Mouse (Mus musculus) thymus, adult 2 months (tissue): ENCODE measurements around the gene Atp5mpl. TPM values are rescaled to one million over a fixed set of nuclear protein-coding genes. Genes with fewer than 3 reads are reported as not detected.
A peak's percentile ranks its signal among the peaks of the same experiment; 100 is the strongest.
"Not testable (repeated sequence)": the region's sequence is repeated elsewhere in the genome, so short reads cannot be mapped to it uniquely, and the experiment has no call there.

ENCODE experiments used
- DNase-seq: peaks from one replicate; pipeline ENCODE4 v3.0.0; 2021
- H3K27ac ChIP-seq: fragments of 200-500 bp; 2 replicates; pipeline ENCODE4 v1.5.1; 2012; ENCODE audit warnings: low read length, control low read depth; ENCODE audit not compliant: control insufficient read depth, insufficient read depth
- H3K27me3 ChIP-seq: fragments of 200-500 bp; 2 replicates; pipeline ENCODE4 v1.6.1; 2012; ENCODE audit warnings: mild to moderate bottlenecking, low read length, moderate library complexity, mixed read lengths; ENCODE audit not compliant: control insufficient read depth, insufficient read depth
- H3K36me3 ChIP-seq: fragments of 200-500 bp; 2 replicates; pipeline ENCODE4 v1.6.1; 2012; ENCODE audit warnings: mild to moderate bottlenecking, low read length, moderate library complexity; ENCODE audit not compliant: control insufficient read depth, insufficient read depth
- H3K4me1 ChIP-seq: fragments of 200-500 bp; replicated peaks from 2 replicates; pipeline ENCODE4 v1.6.1; 2012; ENCODE audit warnings: low read length; ENCODE audit not compliant: control insufficient read depth, insufficient read depth
- H3K4me3 ChIP-seq: fragments of 200-500 bp; 2 replicates; pipeline ENCODE4 v1.5.1; 2012; ENCODE audit warnings: mild to moderate bottlenecking, low read length, control low read depth, moderate library complexity; ENCODE audit not compliant: control insufficient read depth, insufficient read depth
- CTCF ChIP-seq: fragments of 200-500 bp; IDR thresholded peaks from 2 replicates; pipeline ENCODE4 v1.5.1; 2012; ENCODE audit warnings: mild to moderate bottlenecking, control low read depth, low read length, moderate library complexity, borderline replicate concordance; ENCODE audit not compliant: control insufficient read depth, poor library complexity, insufficient read depth; ENCODE audit errors: extremely low read depth
- POLR2A ChIP-seq: fragments of 200-500 bp; IDR thresholded peaks from 2 replicates; pipeline ENCODE4 v1.6.1; 2012; ENCODE audit warnings: mild to moderate bottlenecking, low read length, control low read depth, moderate library complexity; ENCODE audit not compliant: control insufficient read depth, poor library complexity, insufficient read depth; ENCODE audit errors: extremely low read depth
- WGBS: fragments of 180-500 bp; shearing (Covaris S2); methylation state at CpG from one replicate; pipeline ENCODE4 v1.1.7; 2018; 5-methylcytosine and 5-hydroxymethylcytosine counted together
- polyA plus RNA-seq: library from polyadenylated mRNA; depleted of rRNA; stranded (reverse); fragments of >200 nt; gene quantifications from 2 replicates; pipeline ENCODE4 v1.2.3, GENCODE M21; 2012

Gene Atp5mpl
- polyA plus RNA-seq, 1 experiment: 46.5 TPM

GRCm38 (mm10) chr12:111956173-111956572 lies 10.6 kb downstream of the Atp5mpl start:
- no peak for DNase-seq
- WGBS: 93% methylated on average over 5 of the region's 5 CpGs
- no peak overlapping the region for H3K27ac ChIP-seq

GRCm38 (mm10) chr12:111951701-111952100 lies 15.1 kb downstream of the Atp5mpl start:
- 91% methylated on average over 5 of the region's 5 CpGs for WGBS
- no peak overlapping the region for H3K27ac ChIP-seq
- DNase-seq: no peak

More at GRCm38 (mm10) chr12:111956173-111956572, 10.6 kb downstream of the Atp5mpl start:
- TF ChIP-seq POLR2A (no peak), CTCF (no peak)
- Histone ChIP-seq H3K36me3 (peaks cover 17% of the 10 kb centered on the region), H3K4me3 (no peak overlapping the region), H3K27me3 (no peaks in the 10 kb centered on the region), H3K4me1 (no peaks in the 10 kb centered on the region)

GRCm38 (mm10) chr12:111950486-111950885 lies 16.3 kb downstream of the Atp5mpl start:
- no peaks in the 10 kb centered on the region for H3K36me3 ChIP-seq
- no peak overlapping the region for H3K27ac ChIP-seq
- H3K4me1 ChIP-seq: peaks cover 4% of the 10 kb centered on the region
- 87% methylated on average over 5 of the region's 5 CpGs for WGBS
- H3K27me3 ChIP-seq: no peaks in the 10 kb centered on the region
- TF ChIP-seq POLR2A (no peak), CTCF (no peak)
- H3K4me3 ChIP-seq: no peak overlapping the region
- no peak for DNase-seq

More at GRCm38 (mm10) chr12:111951701-111952100, 15.1 kb downstream of the Atp5mpl start:
- no peaks in the 10 kb centered on the region for H3K4me1 ChIP-seq
- no peaks in the 10 kb centered on the region for H3K27me3 ChIP-seq
- H3K4me3 ChIP-seq: no peak overlapping the region
- no peaks in the 10 kb centered on the region for H3K36me3 ChIP-seq
- TF ChIP-seq CTCF (no peak), POLR2A (no peak)

GRCm38 (mm10) chr12:111946716-111947115 lies 20.1 kb downstream of the Atp5mpl start:
- TF ChIP-seq CTCF: no peak
- no peak for TF ChIP-seq POLR2A
- DNase-seq: peak; percentile 55
- no peaks in the 10 kb centered on the region for H3K27me3 ChIP-seq
- WGBS: 21% methylated on average over 2 of the region's 2 CpGs
- no peak overlapping the region for H3K27ac ChIP-seq
- no peak overlapping the region for H3K4me3 ChIP-seq
- peaks cover 19% of the 10 kb centered on the region for H3K4me1 ChIP-seq
- no peaks in the 10 kb centered on the region for H3K36me3 ChIP-seq

- H3K4me3 ChIP-seq, H3K27ac ChIP-seq, DNase-seq, H3K27me3 ChIP-seq, H3K36me3 ChIP-seq: not testable (repeated sequence)
- H3K4me1 ChIP-seq: peaks cover 19% of the 10 kb centered on the region
- WGBS: 16% methylated on average over 13 of the region's 15 CpGs
Measured at GRCm38 (mm10) chr12:111945765-111946655, 20.8 kb downstream of the Atp5mpl start.

- no peaks in the 10 kb centered on the region for H3K36me3 ChIP-seq
- H3K27ac ChIP-seq: no peak overlapping the region
- WGBS: 29% methylated on average over 8 of the region's 8 CpGs
- H3K4me1 ChIP-seq: peaks cover 19% of the 10 kb centered on the region
- no peak overlapping the region for H3K4me3 ChIP-seq
- no peaks in the 10 kb centered on the region for H3K27me3 ChIP-seq
- no peak for DNase-seq
- TF ChIP-seq POLR2A: no peak
- TF ChIP-seq CTCF: no peak
Measured at GRCm38 (mm10) chr12:111945115-111945514, 21.7 kb downstream of the Atp5mpl start.

GRCm38 (mm10) chr12:111944065-111944987 lies 22.5 kb downstream of the Atp5mpl start:
- WGBS: 10% methylated on average over 17 of the region's 20 CpGs
- Histone ChIP-seq H3K27ac (peak overlapping the region; percentile 35; the same call in 1 of the 2 replicates), H3K4me1 (peaks cover 19% of the 10 kb centered on the region)
- H3K36me3 ChIP-seq, H3K4me3 ChIP-seq, DNase-seq, H3K27me3 ChIP-seq: not testable (repeated sequence)
